Mouse (Mus musculus): ENCODE data around the gene Lims1.

- no peak for TF ChIP-seq POLR2A (IDR thresholded peaks at IDR 0.05; ENCODE audit: extremely low read depth, insufficient read depth, low read length)
- TF ChIP-seq CTCF (IDR thresholded peaks at IDR 0.05; ENCODE audit: extremely low read depth, insufficient read depth, low read length), result no peak
Observed at GRCm38 (mm10) chr10:58368791-58369706, 45.8 kb downstream of the Lims1 start.
